Mouse (Mus musculus) neural tube, embryonic 13.5 days (tissue): ENCODE data around the gene Fbxo34. TPM values are rescaled to one million over a fixed set of nuclear protein-coding genes. Genes with fewer than 3 reads are reported as not detected.

Source experiments
- ATAC-seq: fragments of 200-750 bp; cut with Nextera tagmentation; 2 replicates; pipeline ENCODE4 v1.8.0; 2017; ENCODE audit warnings: low read depth, mild to moderate bottlenecking, moderate TSS enrichment, moderate library complexity
- H3K27ac ChIP-seq: fragments of 300-500 bp; sonication (generic); replicated peaks from 2 replicates; pipeline ENCODE4 v1.5.1; 2015; ENCODE audit warnings: moderate library complexity, mild to moderate bottlenecking, inconsistent platforms
- H3K27me3 ChIP-seq: fragments of 300-500 bp; sonication (generic); 2 replicates; pipeline ENCODE4 v1.6.1; 2015; ENCODE audit warnings: mild to moderate bottlenecking, inconsistent platforms
- H3K36me3 ChIP-seq: fragments of 300-500 bp; sonication (generic); 2 replicates; pipeline ENCODE4 v1.6.1; 2015; ENCODE audit warnings: mild to moderate bottlenecking, inconsistent platforms
- H3K4me1 ChIP-seq: fragments of 300-500 bp; sonication (generic); replicated peaks from 2 replicates; pipeline ENCODE4 v1.6.1; 2015; ENCODE audit warnings: inconsistent platforms
- H3K4me2 ChIP-seq: fragments of 300-500 bp; sonication (generic); 2 replicates; pipeline ENCODE4 v1.6.1; 2015; ENCODE audit warnings: inconsistent platforms, mild to moderate bottlenecking, moderate library complexity
- H3K4me3 ChIP-seq: fragments of 300-500 bp; sonication (generic); 2 replicates; pipeline ENCODE4 v1.5.1; 2015; ENCODE audit warnings: mild to moderate bottlenecking, inconsistent platforms
- H3K9ac ChIP-seq: fragments of 300-500 bp; sonication (generic); 2 replicates; pipeline ENCODE4 v1.6.1; 2015; ENCODE audit warnings: moderate library complexity, mild to moderate bottlenecking, inconsistent platforms
- H3K9me3 ChIP-seq: fragments of 300-500 bp; sonication (generic); 2 replicates; pipeline ENCODE4 v1.6.1; 2016; ENCODE audit warnings: inconsistent platforms
- WGBS: fragments of 180-500 bp; shearing (Covaris S2); methylation state at CpG from one replicate; pipeline ENCODE4 v1.1.7; 2015; 5-methylcytosine and 5-hydroxymethylcytosine counted together
- polyA plus RNA-seq: library from polyadenylated mRNA; unstranded; fragments of >200 nt; fragmentation: Nextera tagmentation; extraction: Ambion mirVana; gene quantifications from 2 replicates; pipeline ENCODE4 v1.2.1, GENCODE M21; 2015

Gene Fbxo34
- polyA plus RNA-seq, 1 experiment from 2014 or later: 24.0 TPM

DNA sequence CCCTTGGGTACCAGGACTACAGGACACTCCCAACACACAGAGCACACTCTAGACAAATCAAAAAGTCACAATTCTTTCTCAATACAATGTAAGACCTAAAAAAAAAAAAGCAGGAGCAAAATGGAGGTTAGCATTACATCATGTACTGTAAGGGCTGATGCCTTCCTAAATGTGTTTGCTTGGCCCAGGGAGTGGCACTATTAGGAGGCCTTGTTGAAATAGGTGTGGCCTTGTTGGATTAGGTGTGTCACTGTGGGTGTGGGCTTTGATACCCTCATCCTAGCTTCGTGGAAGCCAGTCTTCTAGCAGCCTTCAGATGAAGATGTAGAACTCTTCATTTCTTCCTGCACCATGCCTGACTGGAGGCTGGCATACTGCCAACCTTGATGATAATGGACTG lies 131.1 kb downstream of the Fbxo34 start:
- 61% methylated on average over 1 of the region's 1 CpGs for WGBS

More for the DNA sequence above, 131.1 kb downstream of the Fbxo34 start:
- Histone ChIP-seq H3K27me3 (no peaks in the 10 kb centered on the region), H3K9ac (no peak overlapping the region), H3K4me1 (no peaks in the 10 kb centered on the region), H3K4me2 (no peak overlapping the region), H3K36me3 (no peaks in the 10 kb centered on the region), H3K27ac (no peak overlapping the region), H3K4me3 (no peak overlapping the region), H3K9me3 (no peaks in the 10 kb centered on the region)
- no peak for ATAC-seq

Other genes with a start within 250 kb of the Fbxo34 start
- 15.8 TPM in 2 replicates for gene Wdhd1, start 173.6 kb upstream of the Fbxo34 start, polyA plus RNA-seq
- 2.7 and 3.6 TPM in 2 replicates for gene Socs4, start 173.5 kb upstream of the Fbxo34 start, polyA plus RNA-seq
- 51.4 and 57.7 TPM in 2 replicates for gene Mapk1ip1l, start 152.2 kb upstream of the Fbxo34 start, polyA plus RNA-seq
- gene Lgals3, start 82.7 kb upstream of the Fbxo34 start, polyA plus RNA-seq: 2.0 TPM in 2 replicates
- 9.1 and 12.2 TPM in 2 replicates for gene Dlgap5, start 32.0 kb upstream of the Fbxo34 start, polyA plus RNA-seq
- 19.1 and 19.3 TPM in 2 replicates for gene Atg14, start 120.2 kb downstream of the Fbxo34 start, polyA plus RNA-seq
- 64.6 and 73.2 TPM in 2 replicates for gene Ktn1, start 198.0 kb downstream of the Fbxo34 start, polyA plus RNA-seq